In genomic region chr4:152799392-152799791, GRCm38 (mm10) we compare ENCODE assay signal across 8 mouse cellular contexts.
DNase-seq lines count a peak whose midpoint lies in the region; ATAC-seq lines count a peak whose summit lies in the region.

No protein-coding gene starts in this region.

- intact Hi-C loops in heart, postnatal 25 days (cut with DNase I) = no loop called here

- no peak overlapping the region for H3K4me2 ChIP-seq in forebrain, embryonic 15.5 days (replicated peaks)

- no peaks in the 10 kb centered on the region for H3K9me3 ChIP-seq in forebrain, embryonic 15.5 days

- no peaks in the 10 kb centered on the region for H3K4me1 ChIP-seq in forebrain, embryonic 15.5 days

- no peaks in the 10 kb centered on the region for H3K27me3 ChIP-seq in forebrain, embryonic 15.5 days

- 13% methylated on average over 10 of the region's 10 CpGs for WGBS in forebrain, embryonic 15.5 days

- ATAC-seq in forebrain, embryonic 15.5 days (replicated peaks) = no peak

- DNase-seq in heart, adult 8-10 months (ENCODE audit: low spot score) = peak; percentile 1
- DNase-seq in heart, postnatal 25 days (ENCODE audit: low spot score) = no peak
- peak; percentile 45 for DNase-seq in adrenal gland, postnatal 25 days
- DNase-seq in heart, postnatal 4 days = peak; percentile 78
- DNase-seq in liver = peak; percentile 65
- DNase-seq in skeletal muscle tissue, adult 2 months (ENCODE audit: low read depth, low spot score) = peak; percentile 4
- DNase-seq in natural killer cell, adult 2 months (ENCODE audit: low spot score in 2 of 2) = no peak

- no peaks in the 10 kb centered on the region for H3K36me3 ChIP-seq in forebrain, embryonic 15.5 days

- no peak overlapping the region for H3K4me3 ChIP-seq in forebrain, embryonic 15.5 days

- H3K9ac ChIP-seq in forebrain, embryonic 15.5 days (replicated peaks) = no peak overlapping the region

- H3K27ac ChIP-seq in forebrain, embryonic 15.5 days (replicated peaks) = no peak overlapping the region

Comparison
In these comparisons a context has a peak if more than half of its experiments do, and no peak if none do; other contexts are left out.
1. DNase-seq: peak in heart, adult 8-10 months (single experiment), adrenal gland, postnatal 25 days (single experiment), heart, postnatal 4 days (single experiment), liver (single experiment) and skeletal muscle tissue, adult 2 months (single experiment); none in heart, postnatal 25 days (single experiment) and natural killer cell, adult 2 months (0 of 2).